Mouse (Mus musculus): Measurements from ENCODE around the gene Cacna2d2.

GRCm38 (mm10) chr9:107539940-107540339, 140.5 kb downstream of the Cacna2d2 start:
- TF ChIP-seq CHD1 (IDR thresholded peaks at IDR 0.05; ENCODE audit: low read depth, low read length) (no peak), POLR2AphosphoS5 (IDR thresholded peaks at IDR 0.05; ENCODE audit: borderline replicate concordance, low read depth, low read length) (no peak; the same call in 1 of the 2 replicates), EP300 (IDR thresholded peaks at IDR 0.05; ENCODE audit: low read depth in 1 of 2, low read length in 2 of 2) (no peak), ELF1 (IDR thresholded peaks at IDR 0.05; ENCODE audit: low read depth, low read length) (no peak), POLR2A (IDR thresholded peaks at IDR 0.05; ENCODE audit: control insufficient read depth in 1 of 2, insufficient read depth in 1 of 2, low read depth in 1 of 2, low read length in 2 of 2, poor library complexity in 1 of 2) (no peak), CTCF (IDR thresholded peaks at IDR 0.05 in 2 of 3, conservative IDR thresholded peaks at IDR 0.05 in 1 of 3; ENCODE audit: control insufficient read depth in 1 of 3, insufficient read depth in 1 of 3, low read depth in 2 of 3, low read length in 3 of 3, poor library complexity in 1 of 3, severe bottlenecking in 1 of 3) (no peak), GATA1 (IDR thresholded peaks at IDR 0.05; ENCODE audit: low read depth, low read length) (no peak), RCOR1 (IDR thresholded peaks at IDR 0.05; ENCODE audit: low read depth, low read length) (no peak), POLR2AphosphoS2 (IDR thresholded peaks at IDR 0.05; ENCODE audit: low read length) (no peak; the same call in 1 of the 2 replicates), ZNF384 (IDR thresholded peaks at IDR 0.05; ENCODE audit: low read depth, low read length) (no peak)
